In genomic region chr6:134924262-134924661, GRCm38 (mm10) we compare ENCODE assay signal across 19 mouse cellular contexts. TPM values are rescaled to one million over a fixed set of nuclear protein-coding genes. Genes with fewer than 3 reads are reported as not detected.
DNase-seq lines count a peak whose midpoint lies in the region; ATAC-seq lines count a peak whose summit lies in the region.
"Had no signal": no experiment of that assay in that cellular context is flagged by ENCODE, and none has a peak within 500 bp of the region (broad histone marks: within the 10 kb centered on the region; RNA-seq: fewer than 3 reads in every experiment).

No protein-coding gene starts in this region.

- peak overlapping the region; percentile 20 for H3K4me3 ChIP-seq in forebrain, embryonic 13.5 days
- no peak overlapping the region; the same call in 1 of the 2 replicates for H3K4me3 ChIP-seq in forebrain, embryonic 10.5 days
- H3K4me3 ChIP-seq in lung, embryonic 15.5 days: no peak overlapping the region
- peak overlapping the region; percentile 82 for H3K4me3 ChIP-seq in forebrain, embryonic 14.5 days (ENCODE audit: low read depth, low read length)
- H3K4me3 ChIP-seq in midbrain, embryonic 16.5 days (ENCODE audit: low read depth, low read length): no peak overlapping the region
- H3K4me3 ChIP-seq: embryonic facial prominence, embryonic 15.5 days had no signal

- no peaks in the 10 kb centered on the region for H3K9me3 ChIP-seq in forebrain, embryonic 13.5 days (replicated peaks)
- no peaks in the 10 kb centered on the region for H3K9me3 ChIP-seq in forebrain, embryonic 10.5 days
- H3K9me3 ChIP-seq in lung, embryonic 15.5 days: no peaks in the 10 kb centered on the region
- no peaks in the 10 kb centered on the region for H3K9me3 ChIP-seq in forebrain, embryonic 14.5 days (replicated peaks; ENCODE audit: control insufficient read depth, low read length)
- no peaks in the 10 kb centered on the region for H3K9me3 ChIP-seq in midbrain, embryonic 16.5 days (replicated peaks; ENCODE audit: control insufficient read depth, low read length, poor library complexity, severe bottlenecking)
- H3K9me3 ChIP-seq: embryonic facial prominence, embryonic 15.5 days; limb, embryonic 12.5 days had no signal

- WGBS in forebrain, embryonic 13.5 days: 75% methylated on average over 3 of the region's 3 CpGs
- 86% methylated on average over 3 of the region's 3 CpGs for WGBS in forebrain, embryonic 10.5 days
- WGBS in lung, embryonic 15.5 days: 72% methylated on average over 3 of the region's 3 CpGs
- WGBS in forebrain, embryonic 14.5 days: 61% methylated on average over 3 of the region's 3 CpGs
- WGBS in midbrain, embryonic 16.5 days: 67% methylated on average over 3 of the region's 3 CpGs

- H3K4me1 ChIP-seq in forebrain, embryonic 13.5 days: peaks cover 57% of the 10 kb centered on the region
- H3K4me1 ChIP-seq in forebrain, embryonic 10.5 days: peaks cover 75% of the 10 kb centered on the region
- H3K4me1 ChIP-seq in lung, embryonic 15.5 days: peaks cover 34% of the 10 kb centered on the region
- peaks cover 28% of the 10 kb centered on the region for H3K4me1 ChIP-seq in forebrain, embryonic 14.5 days (ENCODE audit: control insufficient read depth, insufficient read depth, low read length)
- peaks cover 32% of the 10 kb centered on the region for H3K4me1 ChIP-seq in midbrain, embryonic 16.5 days (ENCODE audit: control insufficient read depth, insufficient read depth, low read length)

- H3K36me3 ChIP-seq in forebrain, embryonic 13.5 days (ENCODE audit: poor library complexity, severe bottlenecking): peaks cover 6% of the 10 kb centered on the region; the same call in 1 of the 2 replicates
- H3K36me3 ChIP-seq in forebrain, embryonic 10.5 days (replicated peaks): peaks cover 33% of the 10 kb centered on the region
- no peaks in the 10 kb centered on the region for H3K36me3 ChIP-seq in lung, embryonic 15.5 days
- peaks cover 15% of the 10 kb centered on the region for H3K36me3 ChIP-seq in forebrain, embryonic 14.5 days (ENCODE audit: control insufficient read depth, insufficient read depth, low read length)
- no peaks in the 10 kb centered on the region for H3K36me3 ChIP-seq in midbrain, embryonic 16.5 days (ENCODE audit: control insufficient read depth, insufficient read depth, low read length)
- H3K36me3 ChIP-seq: embryonic facial prominence, embryonic 15.5 days had no signal

- no peak for DNase-seq in forebrain, embryonic 10.5 days (ENCODE audit: extremely low spot score, low spot score)
- DNase-seq in lung, postnatal 10 days: no peak
- DNase-seq in forebrain, embryonic 14.5 days (ENCODE audit: low spot score): no peak
- DNase-seq in MN1 (ENCODE audit: low spot score): no peak
- no peak for DNase-seq in heart, adult 8-10 months (ENCODE audit: low spot score)
- DNase-seq: cerebellum, adult 18-20 months; heart, postnatal 14 days; kidney, postnatal 4 days; right cerebral cortex, postnatal 25 days; thymus, adult 2 months had no signal

- H3K9ac ChIP-seq in forebrain, embryonic 13.5 days: no peak overlapping the region
- no peak overlapping the region for H3K9ac ChIP-seq in lung, embryonic 15.5 days
- H3K9ac ChIP-seq in forebrain, embryonic 14.5 days (ENCODE audit: low read length): peak overlapping the region; percentile 46; the same call in 1 of the 2 replicates
- H3K9ac ChIP-seq in midbrain, embryonic 16.5 days (ENCODE audit: low read depth, low read length): no peak overlapping the region
- H3K9ac ChIP-seq: embryonic facial prominence, embryonic 15.5 days had no signal

- no peaks in the 10 kb centered on the region for H3K27me3 ChIP-seq in forebrain, embryonic 13.5 days
- no peaks in the 10 kb centered on the region for H3K27me3 ChIP-seq in forebrain, embryonic 10.5 days (ENCODE audit: poor library complexity, severe bottlenecking)
- no peaks in the 10 kb centered on the region for H3K27me3 ChIP-seq in lung, embryonic 15.5 days
- H3K27me3 ChIP-seq in forebrain, embryonic 14.5 days (replicated peaks; ENCODE audit: control insufficient read depth, insufficient read depth, low read length): no peaks in the 10 kb centered on the region
- H3K27me3 ChIP-seq in midbrain, embryonic 16.5 days (ENCODE audit: control insufficient read depth, insufficient read depth, low read depth, low read length): no peaks in the 10 kb centered on the region
- H3K27me3 ChIP-seq: embryonic facial prominence, embryonic 15.5 days; limb, embryonic 12.5 days; Patski had no signal

- no peak overlapping the region for H3K27ac ChIP-seq in forebrain, embryonic 13.5 days
- H3K27ac ChIP-seq in forebrain, embryonic 10.5 days: no peak overlapping the region
- H3K27ac ChIP-seq in lung, embryonic 15.5 days: no peak overlapping the region
- no peak overlapping the region for H3K27ac ChIP-seq in forebrain, embryonic 14.5 days (ENCODE audit: low read depth, low read length)
- no peak overlapping the region for H3K27ac ChIP-seq in midbrain, embryonic 16.5 days (ENCODE audit: low read length)
- H3K27ac ChIP-seq: embryonic facial prominence, embryonic 15.5 days; limb, embryonic 12.5 days had no signal

- peak overlapping the region; percentile 47 for H3K4me2 ChIP-seq in forebrain, embryonic 13.5 days
- H3K4me2 ChIP-seq in lung, embryonic 15.5 days: 0 out of 2 replicates have a peak overlapping the region, but pooled peaks have one; percentile 18
- H3K4me2 ChIP-seq in forebrain, embryonic 14.5 days (ENCODE audit: low read length): peak overlapping the region; percentile 93
- H3K4me2 ChIP-seq in midbrain, embryonic 16.5 days (ENCODE audit: low read length): peak overlapping the region; percentile 32

- ATAC-seq in forebrain, embryonic 13.5 days: no peak
- no peak for ATAC-seq in lung, embryonic 15.5 days (ENCODE audit: borderline replicate concordance, extremely low read depth, low FRiP score, low TSS enrichment)
- no peak for ATAC-seq in forebrain, embryonic 14.5 days
- ATAC-seq in midbrain, embryonic 16.5 days: no peak
- ATAC-seq: intestine, postnatal 0 days; lung, postnatal 0 days; Patski had no signal

RNA-seq across cellular contexts. Expression of gene Cdkn1b, which starts 4.1 kb away (rescaled TPM):
- 48.8 and 58.5 TPM in 2 replicates for polyA plus RNA-seq in forebrain, embryonic 13.5 days (2015; fragmentation: Nextera tagmentation; extraction: Ambion mirVana)
- polyA plus RNA-seq in forebrain, embryonic 10.5 days (2016; fragmentation: Nextera tagmentation; extraction: Ambion mirVana): 17.9 and 19.0 TPM in 2 replicates
- polyA plus RNA-seq in lung, embryonic 15.5 days (2015; fragmentation: Nextera tagmentation; extraction: Ambion mirVana): 18.4 and 19.3 TPM in 2 replicates
- 58.8 and 63.3 TPM in 2 replicates for polyA plus RNA-seq in forebrain, embryonic 14.5 days (2014; fragmentation: Nextera tagmentation; extraction: Ambion mirVana)
- 20.7 and 22.6 TPM in 2 replicates for polyA plus RNA-seq in midbrain, embryonic 16.5 days (2015; fragmentation: Nextera tagmentation; extraction: Ambion mirVana)
- 10 to 100 TPM; 29.5 to 43.4 (median 38.7) TPM for total RNA-seq in heart, adult 8-10 months (2022)

RNA-seq across cellular contexts. Expression of gene Gpr19, which starts 25.9 kb away (rescaled TPM):
- 45.5 and 46.4 TPM in 2 replicates for polyA plus RNA-seq in forebrain, embryonic 13.5 days (2015; fragmentation: Nextera tagmentation; extraction: Ambion mirVana)
- 28.7 and 28.8 TPM in 2 replicates for polyA plus RNA-seq in forebrain, embryonic 10.5 days (2016; fragmentation: Nextera tagmentation; extraction: Ambion mirVana)
- polyA plus RNA-seq in lung, embryonic 15.5 days (2015; fragmentation: Nextera tagmentation; extraction: Ambion mirVana): 9.6 and 10.7 TPM in 2 replicates
- 42.4 and 46.2 TPM in 2 replicates for polyA plus RNA-seq in forebrain, embryonic 14.5 days (2014; fragmentation: Nextera tagmentation; extraction: Ambion mirVana)
- polyA plus RNA-seq in midbrain, embryonic 16.5 days (2015; fragmentation: Nextera tagmentation; extraction: Ambion mirVana): 44.7 and 46.8 TPM in 2 replicates
- total RNA-seq in heart, adult 8-10 months (2022): 1 to 10 TPM; 2.6 to 5.8 (median 3.9) TPM

RNA-seq across cellular contexts. Expression of gene Apold1, which starts 57.3 kb away (rescaled TPM):
- polyA plus RNA-seq in forebrain, embryonic 13.5 days (2015; fragmentation: Nextera tagmentation; extraction: Ambion mirVana): 3.5 and 3.6 TPM in 2 replicates
- polyA plus RNA-seq in forebrain, embryonic 10.5 days (2016; fragmentation: Nextera tagmentation; extraction: Ambion mirVana): 2.5 and 3.1 TPM in 2 replicates
- polyA plus RNA-seq in lung, embryonic 15.5 days (2015; fragmentation: Nextera tagmentation; extraction: Ambion mirVana): 1.5 and 1.7 TPM in 2 replicates
- 3.5 and 4.8 TPM in 2 replicates for polyA plus RNA-seq in forebrain, embryonic 14.5 days (2014; fragmentation: Nextera tagmentation; extraction: Ambion mirVana)
- 4.2 and 5.5 TPM in 2 replicates for polyA plus RNA-seq in midbrain, embryonic 16.5 days (2015; fragmentation: Nextera tagmentation; extraction: Ambion mirVana)
- total RNA-seq in heart, adult 8-10 months (2022): 1 to 10 TPM; 4.8 to 7.5 (median 5.6) TPM
- total RNA-seq: granulocyte monocyte progenitor cell, adult 5-6 weeks had no signal

Comparison
In these comparisons a context has a peak if more than half of its experiments do, and no peak if none do; other contexts are left out.
1. H3K4me3 ChIP-seq: peak in forebrain, embryonic 13.5 days (single experiment) and forebrain, embryonic 14.5 days (single experiment); none in forebrain, embryonic 10.5 days (single experiment), lung, embryonic 15.5 days (single experiment) and midbrain, embryonic 16.5 days (single experiment).
2. H3K4me2 ChIP-seq: peak in every context shown above with its lines; median percentile 93 in forebrain, embryonic 14.5 days; 47 in forebrain, embryonic 13.5 days; 32 in midbrain, embryonic 16.5 days; 18 in lung, embryonic 15.5 days.